Mouse (Mus musculus) testis, adult 2 months (tissue): Measurements from ENCODE around the gene Anp32b. TPM values are rescaled to one million over a fixed set of nuclear protein-coding genes. Genes with fewer than 3 reads are reported as not detected.

ENCODE experiments used
- H3K27ac ChIP-seq: fragments of 200-500 bp; 2 replicates; pipeline ENCODE4 v1.5.1; 2012; ENCODE audit warnings: low read depth, low read length; ENCODE audit not compliant: control insufficient read depth, insufficient read depth
- H3K27me3 ChIP-seq: fragments of 200-500 bp; 2 replicates; pipeline ENCODE4 v1.6.1; 2012; ENCODE audit warnings: mild to moderate bottlenecking, low read length, moderate library complexity; ENCODE audit not compliant: control insufficient read depth, insufficient read depth
- H3K36me3 ChIP-seq: fragments of 200-500 bp; 2 replicates; pipeline ENCODE4 v1.6.1; 2012; ENCODE audit warnings: mild to moderate bottlenecking, low read length; ENCODE audit not compliant: control insufficient read depth, insufficient read depth
- H3K4me1 ChIP-seq: fragments of 200-500 bp; 2 replicates; pipeline ENCODE4 v1.6.1; 2012; ENCODE audit warnings: low read length; ENCODE audit not compliant: control insufficient read depth, insufficient read depth
- H3K4me3 ChIP-seq: fragments of 200-500 bp; 2 replicates; pipeline ENCODE4 v1.5.1; 2012; ENCODE audit warnings: low read depth, mild to moderate bottlenecking, low read length, moderate library complexity, mixed read lengths; ENCODE audit not compliant: control insufficient read depth
- CTCF ChIP-seq: fragments of 200-500 bp; IDR thresholded peaks from 2 replicates; pipeline ENCODE4 v1.5.1; 2012; ENCODE audit warnings: low read depth, mild to moderate bottlenecking, inconsistent platforms, low read length, moderate library complexity; ENCODE audit not compliant: control insufficient read depth, insufficient read depth, insufficient replicate concordance
- POLR2A ChIP-seq: fragments of 200-500 bp; IDR thresholded peaks from 2 replicates; pipeline ENCODE4 v1.6.1; 2012; ENCODE audit warnings: low read depth, mild to moderate bottlenecking, inconsistent platforms, low read length, moderate library complexity; ENCODE audit not compliant: control insufficient read depth
- polyA plus RNA-seq: library from polyadenylated mRNA; depleted of rRNA; stranded (reverse); fragments of >200 nt; gene quantifications from 2 replicates; pipeline ENCODE4 v1.2.3, GENCODE M21; 2012

Anp32b gene
- polyA plus RNA-seq, 1 experiment, result 11.6 TPM

GRCm38 (mm10) chr4:46448886-46449285 is 1.8 kb upstream of the Anp32b start:
- no peaks in the 10 kb centered on the region for H3K27me3 ChIP-seq
- H3K4me3 ChIP-seq, result no peak overlapping the region
- no peak overlapping the region for H3K27ac ChIP-seq
- peaks cover 8% of the 10 kb centered on the region for H3K4me1 ChIP-seq
- TF ChIP-seq POLR2A (no peak), CTCF (no peak)
- H3K36me3 ChIP-seq, result no peaks in the 10 kb centered on the region

- no peak for TF ChIP-seq CTCF
- no peak for TF ChIP-seq POLR2A
- H3K36me3 ChIP-seq, result no peaks in the 10 kb centered on the region
- H3K27ac ChIP-seq, result peak overlapping the region; percentile 64
- peak overlapping the region; percentile 94 for H3K4me3 ChIP-seq
- peaks cover 8% of the 10 kb centered on the region for H3K4me1 ChIP-seq
- no peaks in the 10 kb centered on the region for H3K27me3 ChIP-seq
Measured at GRCm38 (mm10) chr4:46450020-46450518, 633 bp upstream of the Anp32b start.

GRCm38 (mm10) chr4:46451240-46451757 is 597 bp downstream of the Anp32b start:
- H3K36me3 ChIP-seq, result no peaks in the 10 kb centered on the region
- peaks cover 8% of the 10 kb centered on the region for H3K4me1 ChIP-seq
- TF ChIP-seq CTCF, result no peak
- H3K27me3 ChIP-seq, result no peaks in the 10 kb centered on the region
- peak overlapping the region; percentile 99 for H3K27ac ChIP-seq
- peak overlapping the region; percentile 94 for H3K4me3 ChIP-seq

- Histone ChIP-seq H3K27ac (peak overlapping the region; percentile 99), H3K36me3 (no peaks in the 10 kb centered on the region), H3K27me3 (no peaks in the 10 kb centered on the region), H3K4me3 (peak overlapping the region; percentile 94), H3K4me1 (peaks cover 8% of the 10 kb centered on the region)
- TF ChIP-seq CTCF (no peak), POLR2A (peak; percentile 6; the same call in 1 of the 2 replicates)
Measured at GRCm38 (mm10) chr4:46451758-46452480, 1.2 kb downstream of the Anp32b start.

GRCm38 (mm10) chr4:46452481-46452850 is 1.8 kb downstream of the Anp32b start:
- no peaks in the 10 kb centered on the region for H3K36me3 ChIP-seq
- TF ChIP-seq POLR2A, result no peak
- TF ChIP-seq CTCF, result no peak
- H3K4me3 ChIP-seq, result peak overlapping the region; percentile 94
- H3K27ac ChIP-seq, result peak overlapping the region; percentile 99
- H3K27me3 ChIP-seq, result no peaks in the 10 kb centered on the region
- H3K4me1 ChIP-seq, result peaks cover 8% of the 10 kb centered on the region

- peak overlapping the region; percentile 94 for H3K4me3 ChIP-seq
- peaks cover 8% of the 10 kb centered on the region for H3K4me1 ChIP-seq
- peak overlapping the region; percentile 99 for H3K27ac ChIP-seq
- no peaks in the 10 kb centered on the region for H3K36me3 ChIP-seq
- no peak for TF ChIP-seq POLR2A
- TF ChIP-seq CTCF, result no peak
- H3K27me3 ChIP-seq, result no peaks in the 10 kb centered on the region
Measured at GRCm38 (mm10) chr4:46452855-46453719, 2.4 kb downstream of the Anp32b start.
